Mouse (Mus musculus) embryonic facial prominence, embryonic 13.5 days (tissue): Measurements from ENCODE around the gene Inava. TPM values are rescaled to one million over a fixed set of nuclear protein-coding genes. Genes with fewer than 3 reads are reported as not detected.

Source experiments
- ATAC-seq: fragments of 200-750 bp; cut with Nextera tagmentation; 2 replicates; pipeline ENCODE4 v1.8.0; 2017; ENCODE audit warnings: low read depth; ENCODE audit not compliant: insufficient number of reproducible peaks, insufficient read depth, low FRiP score, low TSS enrichment
- H3K27ac ChIP-seq: fragments of 300-500 bp; sonication (generic); 2 replicates; pipeline ENCODE4 v1.5.1; 2015; ENCODE audit warnings: moderate library complexity, mild to moderate bottlenecking, inconsistent platforms
- H3K27me3 ChIP-seq: fragments of 300-500 bp; sonication (generic); 2 replicates; pipeline ENCODE4 v1.6.1; 2015; ENCODE audit warnings: mild to moderate bottlenecking, inconsistent platforms
- H3K36me3 ChIP-seq: fragments of 300-500 bp; sonication (generic); 2 replicates; pipeline ENCODE4 v1.6.1; 2015; ENCODE audit warnings: mild to moderate bottlenecking, inconsistent platforms
- H3K4me1 ChIP-seq: fragments of 300-500 bp; sonication (generic); 2 replicates; pipeline ENCODE4 v1.6.1; 2015; ENCODE audit warnings: inconsistent platforms
- H3K4me2 ChIP-seq: fragments of 300-500 bp; sonication (generic); 2 replicates; pipeline ENCODE4 v1.6.1; 2015; ENCODE audit warnings: moderate library complexity, mild to moderate bottlenecking, inconsistent platforms
- H3K4me3 ChIP-seq: fragments of 300-500 bp; sonication (generic); 2 replicates; pipeline ENCODE4 v1.5.1; 2015; ENCODE audit warnings: mild to moderate bottlenecking, inconsistent platforms
- H3K9ac ChIP-seq: fragments of 300-500 bp; sonication (generic); 2 replicates; pipeline ENCODE4 v1.6.1; 2015; ENCODE audit warnings: mild to moderate bottlenecking, inconsistent platforms
- H3K9me3 ChIP-seq: fragments of 300-500 bp; sonication (generic); 2 replicates; pipeline ENCODE4 v1.6.1; 2016; ENCODE audit warnings: inconsistent platforms
- WGBS: fragments of 180-500 bp; shearing (Covaris S2); methylation state at CpG from one replicate; pipeline ENCODE4 v1.1.7; 2015; ENCODE audit warnings: mixed read lengths; 5-methylcytosine and 5-hydroxymethylcytosine counted together
- polyA plus RNA-seq: library from polyadenylated mRNA; unstranded; fragments of >200 nt; fragmentation: Nextera tagmentation; extraction: Ambion mirVana; gene quantifications from 2 replicates; pipeline ENCODE4 v1.2.1, GENCODE M21; 2015

The Inava gene
- polyA plus RNA-seq, 1 experiment from 2014 or later, result 22.7 TPM

DNA sequence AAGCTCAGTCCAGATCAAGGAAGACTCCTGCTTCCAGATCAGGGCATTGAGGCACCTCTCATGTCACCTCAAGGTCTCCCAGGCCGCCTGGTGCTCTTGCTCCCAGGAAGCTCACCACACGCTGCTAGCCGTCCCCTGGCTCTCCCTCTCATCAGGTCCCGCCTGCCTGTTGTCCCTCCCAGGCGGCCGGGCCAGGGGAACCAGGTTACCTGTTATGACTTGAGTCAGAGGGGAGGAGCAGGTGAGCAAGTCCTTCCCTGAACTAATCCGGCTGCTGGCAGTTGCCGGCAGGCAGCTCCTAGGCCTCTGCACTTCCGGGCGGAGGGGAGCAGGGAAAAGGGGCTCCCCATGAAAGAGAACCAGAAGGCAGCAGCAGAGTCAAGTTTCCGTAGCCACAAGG, 3.9 kb downstream of the Inava start:
- Histone ChIP-seq H3K27ac (peak overlapping the region; percentile 79), H3K36me3 (peaks cover 23% of the 10 kb centered on the region), H3K4me2 (peak overlapping the region; percentile 75), H3K4me1 (peaks cover 63% of the 10 kb centered on the region), H3K4me3 (peak overlapping the region; percentile 64), H3K9ac (peak overlapping the region; percentile 77), H3K27me3 (no peaks in the 10 kb centered on the region), H3K9me3 (no peaks in the 10 kb centered on the region)
- 16% methylated on average over 11 of the region's 11 CpGs for WGBS
- ATAC-seq, result no peak

DNA sequence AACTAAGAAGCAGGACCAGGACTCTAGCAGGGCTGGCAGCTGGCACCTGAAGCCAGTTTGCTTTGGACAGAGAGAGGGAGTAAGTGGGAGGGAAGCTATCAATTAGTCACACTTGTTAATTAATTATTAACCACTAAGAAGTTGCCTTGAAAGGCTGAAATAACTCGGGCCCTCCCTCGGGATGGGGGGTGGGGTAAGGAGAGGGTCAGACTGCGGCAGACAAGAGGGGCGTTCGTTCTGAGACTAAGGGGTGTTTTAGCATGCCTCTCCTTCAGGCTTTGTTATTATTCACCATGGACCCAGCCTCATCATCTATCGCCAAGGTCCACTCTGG, 5.1 kb downstream of the Inava start:
- Histone ChIP-seq H3K4me3 (peak overlapping the region; percentile 64), H3K9me3 (no peaks in the 10 kb centered on the region), H3K4me1 (peaks cover 59% of the 10 kb centered on the region), H3K4me2 (peak overlapping the region; percentile 75), H3K36me3 (peaks cover 35% of the 10 kb centered on the region), H3K9ac (peak overlapping the region; percentile 77), H3K27me3 (no peaks in the 10 kb centered on the region), H3K27ac (peak overlapping the region; percentile 79)
- 19% methylated on average over 6 of the region's 6 CpGs for WGBS
- no peak for ATAC-seq

DNA sequence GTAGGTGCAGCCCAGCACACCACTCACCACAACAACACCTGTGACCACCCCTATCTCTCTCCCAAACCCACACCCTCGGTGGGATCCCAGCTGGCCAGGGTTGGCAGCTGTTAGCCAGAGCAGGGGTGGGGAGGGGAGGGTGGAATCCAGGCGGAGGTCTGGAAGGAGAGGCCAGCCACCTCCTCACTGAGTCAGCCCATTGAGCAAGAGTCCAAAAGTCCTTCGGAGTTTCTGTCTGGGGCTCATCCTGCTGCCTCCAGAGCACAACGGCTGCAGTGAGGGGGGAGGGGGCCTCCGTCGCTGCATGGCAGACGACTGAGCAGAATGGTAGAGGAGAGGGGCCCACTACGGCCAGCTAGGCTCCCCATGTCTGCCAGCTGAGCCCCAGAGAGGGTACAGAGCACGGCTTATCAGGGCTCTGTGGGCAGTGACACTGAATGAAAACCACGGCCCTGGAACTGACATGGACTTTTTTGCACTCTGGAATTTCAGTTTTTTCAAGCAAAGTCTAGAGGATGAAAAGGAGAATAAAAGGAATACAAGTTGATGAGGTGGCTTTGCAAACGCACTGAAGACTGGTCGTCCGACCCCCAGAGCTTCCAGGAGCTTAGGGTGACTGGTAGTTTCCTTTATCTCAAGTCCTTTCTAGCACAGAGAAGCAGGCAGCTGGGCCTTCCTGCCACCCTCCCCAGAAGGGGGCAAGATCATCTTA, 5.6 kb downstream of the Inava start:
- 19% methylated on average over 13 of the region's 13 CpGs for WGBS
- H3K36me3 ChIP-seq, result peaks cover 40% of the 10 kb centered on the region
- no peaks in the 10 kb centered on the region for H3K9me3 ChIP-seq
- peak overlapping the region; percentile 75 for H3K4me2 ChIP-seq
- H3K4me3 ChIP-seq, result peak overlapping the region; percentile 64
- peaks cover 59% of the 10 kb centered on the region for H3K4me1 ChIP-seq
- peak overlapping the region; percentile 79 for H3K27ac ChIP-seq
- H3K27me3 ChIP-seq, result no peaks in the 10 kb centered on the region
- no peak for ATAC-seq
- peak overlapping the region; percentile 77 for H3K9ac ChIP-seq

DNA sequence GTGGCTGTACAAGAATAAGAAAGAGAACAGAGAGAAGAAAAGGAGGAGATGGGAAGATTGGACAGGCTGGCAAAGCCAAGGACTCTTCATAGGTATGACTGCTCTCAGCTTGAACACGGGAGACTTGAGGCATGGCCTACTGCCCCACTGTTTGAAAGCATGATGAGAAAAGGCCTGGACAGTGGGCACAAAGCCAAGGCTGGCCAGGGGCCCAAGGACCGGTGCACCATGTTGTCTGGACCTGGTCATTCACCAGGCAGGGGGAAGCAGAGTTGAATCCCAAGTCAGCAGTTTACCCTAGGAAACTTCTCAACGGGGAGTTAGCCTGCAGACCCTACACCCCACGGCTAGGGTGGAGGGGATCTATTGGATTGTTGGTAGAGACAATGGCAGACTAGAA, 6.2 kb downstream of the Inava start:
- H3K36me3 ChIP-seq, result peaks cover 42% of the 10 kb centered on the region
- no peak overlapping the region for H3K4me3 ChIP-seq
- WGBS, result 83% methylated on average over 4 of the region's 4 CpGs
- H3K4me1 ChIP-seq, result peaks cover 54% of the 10 kb centered on the region
- H3K4me2 ChIP-seq, result no peak overlapping the region; the same call in 1 of the 2 replicates
- no peak overlapping the region for H3K27ac ChIP-seq
- no peaks in the 10 kb centered on the region for H3K27me3 ChIP-seq
- no peak for ATAC-seq
- no peak overlapping the region for H3K9ac ChIP-seq
- no peaks in the 10 kb centered on the region for H3K9me3 ChIP-seq

DNA sequence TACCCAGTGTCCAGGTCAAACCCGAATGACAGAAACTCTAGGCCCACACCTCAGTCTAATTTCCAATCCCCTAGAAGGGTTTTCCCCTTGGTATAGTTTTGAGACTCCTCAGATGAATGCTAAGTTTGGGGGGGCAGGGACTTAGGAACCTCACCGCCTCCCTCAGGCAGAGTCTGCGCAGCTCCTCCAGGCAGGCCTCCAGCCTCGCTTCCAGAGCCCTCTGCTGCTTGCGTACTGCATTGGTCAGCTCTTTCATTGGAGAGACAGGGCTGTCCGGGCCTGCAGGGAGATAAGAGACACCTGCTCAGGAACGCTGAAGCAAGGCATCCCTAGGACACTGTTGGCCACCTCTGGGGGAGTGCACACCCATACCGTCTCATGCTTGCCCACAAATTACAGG, 7.4 kb downstream of the Inava start:
- H3K36me3 ChIP-seq, result peaks cover 52% of the 10 kb centered on the region
- WGBS, result 86% methylated on average over 8 of the region's 8 CpGs
- no peak for ATAC-seq

DNA sequence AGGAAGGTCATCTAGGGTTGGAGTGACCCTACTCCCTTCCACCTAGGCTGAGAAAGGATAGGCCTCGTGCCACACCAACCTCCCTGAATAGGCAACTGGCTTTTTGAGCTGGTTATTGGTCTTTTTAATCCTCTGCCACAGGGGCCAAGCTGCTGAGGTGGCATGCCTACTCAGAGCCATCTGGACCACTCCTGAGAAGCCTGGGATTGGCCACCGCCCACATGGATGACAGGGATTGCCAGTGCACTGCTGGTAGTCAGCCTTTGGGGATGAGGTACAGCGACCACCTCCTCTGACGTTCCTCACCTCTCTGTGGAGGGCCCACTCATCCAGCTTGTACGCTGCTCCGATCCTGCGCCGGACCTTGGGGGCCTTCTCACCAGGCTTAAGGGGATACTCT, 8.2 kb downstream of the Inava start:
- Histone ChIP-seq H3K36me3 (peaks cover 52% of the 10 kb centered on the region), H3K27ac (no peak overlapping the region), H3K9me3 (no peaks in the 10 kb centered on the region), H3K4me3 (no peak overlapping the region), H3K4me1 (peaks cover 34% of the 10 kb centered on the region), H3K4me2 (no peak overlapping the region), H3K27me3 (no peaks in the 10 kb centered on the region), H3K9ac (no peak overlapping the region)
- ATAC-seq, result no peak
- 94% methylated on average over 8 of the region's 8 CpGs for WGBS

More for the DNA sequence above, 7.4 kb downstream of the Inava start:
- Histone ChIP-seq H3K27me3 (no peaks in the 10 kb centered on the region), H3K4me1 (peaks cover 41% of the 10 kb centered on the region), H3K27ac (no peak overlapping the region), H3K9ac (no peak overlapping the region), H3K4me2 (no peak overlapping the region), H3K9me3 (no peaks in the 10 kb centered on the region), H3K4me3 (no peak overlapping the region)

DNA sequence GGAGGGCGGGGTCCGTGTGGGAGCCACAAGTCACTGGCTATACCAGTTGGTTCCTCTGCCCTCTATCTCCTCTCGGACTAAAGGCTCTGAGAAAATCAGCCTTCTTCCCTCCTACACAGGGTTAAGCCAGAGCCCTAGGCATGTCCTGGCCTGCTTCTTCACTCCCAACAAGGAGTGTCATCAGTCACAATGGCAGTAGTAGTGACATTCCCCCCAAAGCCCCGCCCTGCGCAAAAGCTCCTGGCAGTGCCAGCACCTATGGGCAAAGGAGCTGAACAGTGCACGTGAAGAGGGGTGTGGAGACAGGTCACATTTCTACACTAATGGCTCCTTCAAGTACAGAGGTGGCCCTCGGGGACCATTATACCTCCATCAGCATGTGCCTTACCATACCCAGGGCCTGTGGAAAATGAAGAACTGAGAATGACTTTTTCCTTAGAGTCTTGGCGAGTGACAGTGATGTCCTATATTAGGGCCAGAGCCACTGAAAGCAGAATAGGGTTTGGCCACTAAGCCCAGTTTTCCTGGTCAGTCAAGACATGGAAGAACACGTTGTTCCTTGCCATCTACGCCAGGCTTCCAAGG, 10.2 kb downstream of the Inava start:
- Histone ChIP-seq H3K4me3 (no peak overlapping the region), H3K27ac (no peak overlapping the region), H3K4me2 (no peak overlapping the region), H3K27me3 (no peaks in the 10 kb centered on the region), H3K9ac (no peak overlapping the region), H3K9me3 (no peaks in the 10 kb centered on the region), H3K36me3 (peaks cover 70% of the 10 kb centered on the region), H3K4me1 (peaks cover 14% of the 10 kb centered on the region)
- no peak for ATAC-seq
- WGBS, result 87% methylated on average over 10 of the region's 10 CpGs

DNA sequence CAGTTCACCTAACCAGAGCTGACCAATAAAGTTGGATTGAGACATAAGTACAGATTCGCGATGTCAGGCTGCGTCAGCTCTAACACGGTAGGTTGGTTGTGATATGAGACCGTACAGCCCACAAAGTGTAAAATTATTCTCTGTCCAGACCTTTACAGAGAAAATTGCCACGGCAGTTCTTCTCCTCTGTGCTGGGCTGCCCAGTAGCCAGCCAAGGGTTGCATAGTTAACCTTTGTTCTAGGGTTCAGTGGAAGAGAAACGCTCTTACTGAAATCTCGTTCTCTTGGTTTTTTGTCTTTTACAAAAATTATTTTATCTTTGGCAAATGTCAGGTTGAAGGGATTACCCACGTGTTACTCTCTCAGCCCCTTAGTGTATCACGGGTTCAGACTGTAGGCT, 11.7 kb downstream of the Inava start:
- Histone ChIP-seq H3K27ac (no peak overlapping the region), H3K27me3 (no peaks in the 10 kb centered on the region), H3K36me3 (peaks cover 83% of the 10 kb centered on the region), H3K4me2 (no peak overlapping the region), H3K4me3 (no peak overlapping the region), H3K4me1 (no peaks in the 10 kb centered on the region), H3K9me3 (no peaks in the 10 kb centered on the region), H3K9ac (no peak overlapping the region)
- ATAC-seq, result no peak
- 88% methylated on average over 10 of the region's 10 CpGs for WGBS

DNA sequence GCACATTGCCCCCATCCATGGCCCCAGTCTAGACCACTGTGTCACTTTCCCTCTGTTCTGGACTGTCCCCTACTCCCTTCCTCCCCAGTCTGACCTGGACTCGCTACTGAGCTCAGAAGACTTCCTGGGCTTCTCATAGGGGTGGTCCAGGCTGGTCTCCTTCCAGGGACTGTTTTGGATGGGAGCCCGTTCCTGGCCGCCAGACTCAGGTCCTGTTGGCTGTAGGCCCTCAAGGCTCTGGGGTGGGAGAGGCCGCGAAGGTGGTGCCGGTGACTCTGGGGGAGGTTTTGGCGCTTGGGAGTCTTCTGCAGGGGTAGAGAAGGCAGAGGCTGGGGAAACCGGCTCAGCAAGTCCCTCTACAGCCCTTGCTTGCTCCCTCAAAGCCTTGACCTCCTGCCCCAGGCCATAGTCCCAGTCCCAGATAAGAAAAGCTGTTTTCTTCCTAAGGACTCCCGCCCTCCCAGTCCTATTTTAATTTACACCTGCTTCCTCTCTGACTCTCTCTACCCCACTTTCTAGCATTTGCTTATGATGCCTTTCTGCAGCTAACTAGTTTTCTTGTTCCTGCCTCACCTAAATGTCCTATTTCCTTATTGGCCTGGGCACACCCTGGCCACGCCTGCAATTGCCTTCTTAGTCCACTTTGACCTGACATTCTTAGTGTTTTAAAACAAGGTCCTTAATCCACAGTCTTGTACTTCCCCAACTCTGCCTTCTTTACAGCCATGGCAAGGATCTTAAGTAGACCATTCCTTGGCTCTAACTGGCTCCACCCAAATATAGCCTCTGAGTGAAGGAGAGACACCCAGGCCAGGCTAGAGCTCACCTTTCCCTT, 13.8 kb downstream of the Inava start:
- 72% methylated on average over 10 of the region's 10 CpGs for WGBS
- ATAC-seq, result no peak
- H3K27ac ChIP-seq, result no peak overlapping the region
- H3K4me2 ChIP-seq, result no peak overlapping the region
- H3K9me3 ChIP-seq, result no peaks in the 10 kb centered on the region
- no peaks in the 10 kb centered on the region for H3K27me3 ChIP-seq
- H3K4me3 ChIP-seq, result no peak overlapping the region
- H3K9ac ChIP-seq, result peak overlapping the region; percentile 27; the same call in 1 of the 2 replicates
- H3K36me3 ChIP-seq, result peaks cover 83% of the 10 kb centered on the region
- H3K4me1 ChIP-seq, result no peaks in the 10 kb centered on the region

DNA sequence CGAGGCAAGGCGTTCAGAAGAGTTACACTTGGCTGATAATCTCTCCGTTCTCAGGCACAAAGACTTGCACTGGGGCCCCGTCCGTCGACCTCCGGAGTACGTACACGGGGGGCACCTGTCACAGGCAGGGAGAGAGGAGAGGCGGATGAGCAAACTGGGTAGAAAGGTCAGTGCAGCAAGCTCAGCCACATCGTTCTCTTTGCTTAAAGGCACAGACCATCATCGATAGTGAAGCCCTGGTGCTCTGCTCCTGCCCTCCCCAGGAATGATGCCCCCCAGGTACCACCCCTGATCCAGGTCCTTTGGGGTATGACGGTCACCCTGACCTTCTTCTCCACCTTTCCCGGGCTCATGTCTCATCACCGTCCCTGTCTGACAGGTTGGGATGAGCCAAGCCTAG, 19.8 kb downstream of the Inava start:
- no peak for ATAC-seq
- 83% methylated on average over 15 of the region's 15 CpGs for whole genome bisulfite sequencing
- Histone ChIP-seq H3K4me2 (no peak overlapping the region), H3K9ac (no peak overlapping the region), H3K36me3 (peaks cover 66% of the 10 kb centered on the region), H3K27ac (no peak overlapping the region), H3K4me1 (no peaks in the 10 kb centered on the region; the same call in 1 of the 2 replicates), H3K9me3 (no peaks in the 10 kb centered on the region), H3K4me3 (no peak overlapping the region), H3K27me3 (no peaks in the 10 kb centered on the region)

DNA sequence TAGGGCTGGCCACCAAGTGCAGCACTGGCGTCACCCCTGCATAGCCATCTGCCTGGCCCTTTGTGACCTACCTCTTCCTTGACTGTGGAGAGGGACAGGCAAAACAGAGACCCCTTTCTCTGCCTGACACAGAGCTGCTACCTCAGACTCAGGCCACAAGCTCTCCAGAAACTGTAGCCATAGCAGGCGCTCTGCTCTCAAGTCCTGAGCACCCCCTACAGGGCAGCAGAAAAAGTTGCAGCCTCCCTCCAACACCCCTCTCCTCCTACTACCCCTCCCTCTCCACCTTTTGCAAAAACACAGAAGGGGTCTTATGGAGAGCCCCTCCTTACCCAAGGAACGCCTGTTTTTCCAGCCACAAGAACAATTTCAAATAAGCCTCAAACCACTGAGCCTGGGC, 21.3 kb downstream of the Inava start, which contains the start of gene Mroh3:
Gene Mroh3, minus strand, starts transcription at position 26 of the 400 bp plus-strand sequence.
- no peak within 1 kb of the TSS for H3K4me2 ChIP-seq
- 38% methylated on average over 3 of the region's 3 CpGs for WGBS
- H3K4me1 ChIP-seq, result no peaks in the 10 kb centered on the region; the same call in 1 of the 2 replicates
- H3K9ac ChIP-seq, result no peak within 1 kb of the TSS
- H3K27ac ChIP-seq, result no peak within 1 kb of the TSS
- H3K9me3 ChIP-seq, result no peaks in the 10 kb centered on the region
- no peaks in the 10 kb centered on the region for H3K27me3 ChIP-seq
- ATAC-seq, result no peak
- peaks cover 51% of the 10 kb centered on the region for H3K36me3 ChIP-seq
- no peak within 1 kb of the TSS for H3K4me3 ChIP-seq
